Mouse (Mus musculus) forebrain, embryonic 12.5 days (tissue): ENCODE measurements at regions not wholly inside any gene's neighbourhood (a gene's known extent, or its start where the extent isn't known, plus 50 kb on each side); places are given as distances from the start of the nearest gene placed in this dataset.

Experiments
- ATAC-seq: fragments of 200-750 bp; cut with Nextera tagmentation; 2 replicates; pipeline ENCODE4 v1.8.0; 2017; ENCODE audit warnings: moderate TSS enrichment; ENCODE audit not compliant: low FRiP score
- H3K27ac ChIP-seq: fragments of 300-500 bp; sonication (generic); 2 replicates; pipeline ENCODE4 v1.5.1; 2016; ENCODE audit warnings: mild to moderate bottlenecking
- H3K27me3 ChIP-seq: fragments of 300-500 bp; sonication (generic); 2 replicates; pipeline ENCODE4 v1.6.1; 2016; ENCODE audit warnings: mild to moderate bottlenecking
- H3K36me3 ChIP-seq: fragments of 300-500 bp; sonication (generic); replicated peaks from 2 replicates; pipeline ENCODE4 v1.6.1; 2016; ENCODE audit warnings: mild to moderate bottlenecking
- H3K4me1 ChIP-seq: fragments of 300-500 bp; sonication (generic); 2 replicates; pipeline ENCODE4 v1.6.1; 2016
- H3K4me2 ChIP-seq: fragments of 300-500 bp; sonication (generic); 2 replicates; pipeline ENCODE4 v1.6.1; 2016; ENCODE audit warnings: mild to moderate bottlenecking, moderate library complexity
- H3K4me3 ChIP-seq: fragments of 300-500 bp; sonication (generic); replicated peaks from 2 replicates; pipeline ENCODE4 v1.5.1; 2016; ENCODE audit warnings: mild to moderate bottlenecking
- H3K9ac ChIP-seq: fragments of 300-500 bp; sonication (generic); 2 replicates; pipeline ENCODE4 v1.6.1; 2016; ENCODE audit warnings: mild to moderate bottlenecking
- H3K9me3 ChIP-seq: fragments of 300-500 bp; sonication (generic); 2 replicates; pipeline ENCODE4 v1.6.1; 2016
- WGBS: fragments of 180-500 bp; shearing (Covaris S2); methylation state at CpG from one replicate; pipeline ENCODE4 v1.1.7; 2016; 5-methylcytosine and 5-hydroxymethylcytosine counted together

- Histone ChIP-seq H3K4me2 (no peak overlapping the region), H3K27ac (no peak overlapping the region), H3K36me3 (no peaks in the 10 kb centered on the region), H3K4me1 (no peaks in the 10 kb centered on the region), H3K9me3 (no peaks in the 10 kb centered on the region), H3K4me3 (no peak overlapping the region), H3K9ac (no peak overlapping the region), H3K27me3 (no peaks in the 10 kb centered on the region)
- 88% methylated on average over 3 of the region's 3 CpGs for WGBS
- ATAC-seq = no peak
These were observed 201.0 kb upstream of the Rspo3 start for GRCm38 (mm10) chr10:29736677-29737076.

DNA sequence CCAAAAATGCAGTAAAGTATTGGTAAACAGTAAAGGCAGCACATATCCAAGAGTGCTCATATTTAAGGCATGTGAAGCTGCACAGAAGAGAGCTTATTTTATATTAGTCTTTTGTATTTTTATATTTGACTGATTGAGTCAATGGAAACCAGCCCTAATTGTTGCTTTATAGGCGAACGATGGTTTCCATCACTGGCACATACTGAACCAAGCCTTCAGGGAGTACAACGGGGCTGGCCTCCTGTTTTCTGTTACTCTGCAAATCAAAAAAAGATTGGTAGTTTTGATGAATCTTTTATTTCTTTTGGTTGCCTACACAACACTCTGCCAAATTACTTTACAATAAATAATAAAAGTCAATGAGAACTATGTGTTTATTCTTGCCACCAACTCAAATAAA, 189.7 kb upstream of the Rspo3 start:
- H3K9me3 ChIP-seq = no peaks in the 10 kb centered on the region
- H3K36me3 ChIP-seq = no peaks in the 10 kb centered on the region
- H3K9ac ChIP-seq = no peak overlapping the region
- no peak overlapping the region for H3K27ac ChIP-seq
- no peak overlapping the region for H3K4me2 ChIP-seq
- 93% methylated on average over 3 of the region's 3 CpGs for WGBS
- no peaks in the 10 kb centered on the region for H3K4me1 ChIP-seq
- ATAC-seq = no peak
- no peaks in the 10 kb centered on the region for H3K27me3 ChIP-seq
- no peak overlapping the region for H3K4me3 ChIP-seq

DNA sequence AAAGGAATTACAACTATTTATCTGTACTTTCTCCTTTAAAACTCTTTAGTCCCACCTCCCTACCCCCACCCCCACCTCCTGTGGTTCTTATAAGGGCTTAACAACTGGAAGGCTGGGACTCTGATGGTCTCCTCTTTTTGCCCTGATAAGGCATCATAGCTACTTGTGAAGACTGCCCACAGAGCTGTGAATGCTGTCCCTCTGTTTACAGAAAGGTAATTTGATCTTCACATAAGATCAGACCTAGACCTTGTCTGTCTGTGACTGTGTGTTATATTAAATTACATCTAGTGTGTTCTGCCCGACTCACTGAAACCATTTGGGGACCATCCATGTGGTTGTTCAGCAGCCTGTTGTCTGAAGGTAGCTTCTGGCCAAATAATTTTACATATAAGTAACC, 175.3 kb upstream of the Rspo3 start:
- 64% methylated on average over 1 of the region's 1 CpGs for WGBS

GRCm38 (mm10) chr10:29708653-29709052, 173.0 kb upstream of the Rspo3 start:
- Histone ChIP-seq H3K36me3 (no peaks in the 10 kb centered on the region), H3K27ac (no peak overlapping the region), H3K9ac (no peak overlapping the region), H3K9me3 (no peaks in the 10 kb centered on the region), H3K4me3 (no peak overlapping the region), H3K4me2 (no peak overlapping the region), H3K4me1 (no peaks in the 10 kb centered on the region), H3K27me3 (no peaks in the 10 kb centered on the region)
- no peak for ATAC-seq
- 58% methylated on average over 2 of the region's 2 CpGs for WGBS

More for the DNA sequence above, 175.3 kb upstream of the Rspo3 start:
- Histone ChIP-seq H3K4me3 (no peak overlapping the region), H3K9me3 (no peaks in the 10 kb centered on the region), H3K27me3 (no peaks in the 10 kb centered on the region), H3K27ac (no peak overlapping the region), H3K4me1 (no peaks in the 10 kb centered on the region), H3K36me3 (no peaks in the 10 kb centered on the region), H3K9ac (no peak overlapping the region), H3K4me2 (no peak overlapping the region)
- no peak for ATAC-seq

- Histone ChIP-seq H3K9ac (no peak overlapping the region), H3K27me3 (no peaks in the 10 kb centered on the region), H3K4me2 (no peak overlapping the region), H3K27ac (no peak overlapping the region), H3K4me1 (no peaks in the 10 kb centered on the region), H3K36me3 (no peaks in the 10 kb centered on the region), H3K4me3 (no peak overlapping the region), H3K9me3 (no peaks in the 10 kb centered on the region)
- WGBS = 86% methylated on average over 15 of the region's 15 CpGs
- no peak for ATAC-seq
These were observed 157.6 kb upstream of the Rspo3 start for GRCm38 (mm10) chr10:29693009-29693935.

- H3K4me2 ChIP-seq = no peak overlapping the region
- no peak for ATAC-seq
- no peaks in the 10 kb centered on the region for H3K4me1 ChIP-seq
- no peaks in the 10 kb centered on the region for H3K9me3 ChIP-seq
- H3K4me3 ChIP-seq = no peak overlapping the region
- H3K27me3 ChIP-seq = no peaks in the 10 kb centered on the region
- no peaks in the 10 kb centered on the region for H3K36me3 ChIP-seq
- H3K9ac ChIP-seq = no peak overlapping the region
- H3K27ac ChIP-seq = no peak overlapping the region
- 83% methylated on average over 3 of the region's 3 CpGs for WGBS
These were observed 153.9 kb upstream of the Rspo3 start for GRCm38 (mm10) chr10:29689529-29689928.

DNA sequence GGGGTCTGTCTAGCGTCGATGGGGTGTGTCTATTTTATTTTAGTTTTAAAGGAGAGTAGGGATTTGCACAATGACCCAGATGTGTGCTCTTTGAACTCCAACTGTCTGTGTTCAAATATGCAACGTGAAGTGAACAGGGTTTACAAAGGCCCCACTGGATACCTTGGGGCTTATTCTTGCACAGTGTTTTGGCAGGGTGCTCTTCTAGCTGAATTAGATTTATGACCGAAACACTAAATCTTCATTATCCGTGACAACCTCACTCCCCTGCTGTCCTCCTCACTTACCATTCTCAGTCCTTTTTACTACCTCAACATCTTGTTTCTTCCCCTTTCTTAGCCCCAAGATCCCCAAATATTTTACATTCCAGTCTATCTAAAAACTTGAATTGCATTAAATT, 151.3 kb upstream of the Rspo3 start:
- 76% methylated on average over 5 of the region's 5 CpGs for WGBS
- H3K9me3 ChIP-seq = no peaks in the 10 kb centered on the region
- H3K36me3 ChIP-seq = no peaks in the 10 kb centered on the region
- no peak overlapping the region for H3K9ac ChIP-seq
- H3K4me3 ChIP-seq = no peak overlapping the region
- H3K4me1 ChIP-seq = no peaks in the 10 kb centered on the region
- no peak overlapping the region for H3K27ac ChIP-seq
- no peaks in the 10 kb centered on the region for H3K27me3 ChIP-seq
- no peak overlapping the region for H3K4me2 ChIP-seq
- no peak for ATAC-seq

DNA sequence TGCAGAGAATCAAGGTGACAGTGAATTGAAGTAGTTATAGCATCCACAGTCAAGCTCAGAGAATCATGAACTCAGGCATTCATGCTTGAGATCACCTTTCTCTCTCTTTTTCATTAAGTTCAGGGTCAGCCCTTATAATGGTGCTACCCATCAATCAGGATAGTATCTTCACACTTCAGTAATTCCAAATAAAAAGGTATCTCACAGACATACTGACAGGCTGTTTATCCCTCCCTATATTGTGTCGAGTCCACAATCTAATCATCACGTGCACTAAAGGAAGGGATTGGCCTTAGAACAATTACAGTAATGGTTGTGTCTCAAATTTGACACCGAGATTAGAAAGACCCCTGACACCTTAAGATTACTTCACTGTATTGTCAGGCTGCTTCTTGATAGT, 138.7 kb upstream of the Rspo3 start:
- Histone ChIP-seq H3K27ac (no peak overlapping the region), H3K9ac (no peak overlapping the region), H3K4me1 (no peaks in the 10 kb centered on the region), H3K4me2 (no peak overlapping the region), H3K4me3 (no peak overlapping the region), H3K36me3 (no peaks in the 10 kb centered on the region), H3K27me3 (no peaks in the 10 kb centered on the region), H3K9me3 (no peaks in the 10 kb centered on the region)
- WGBS = 22% methylated on average over 3 of the region's 3 CpGs
- ATAC-seq = peak; percentile 71; the same call in 1 of the 2 replicates

DNA sequence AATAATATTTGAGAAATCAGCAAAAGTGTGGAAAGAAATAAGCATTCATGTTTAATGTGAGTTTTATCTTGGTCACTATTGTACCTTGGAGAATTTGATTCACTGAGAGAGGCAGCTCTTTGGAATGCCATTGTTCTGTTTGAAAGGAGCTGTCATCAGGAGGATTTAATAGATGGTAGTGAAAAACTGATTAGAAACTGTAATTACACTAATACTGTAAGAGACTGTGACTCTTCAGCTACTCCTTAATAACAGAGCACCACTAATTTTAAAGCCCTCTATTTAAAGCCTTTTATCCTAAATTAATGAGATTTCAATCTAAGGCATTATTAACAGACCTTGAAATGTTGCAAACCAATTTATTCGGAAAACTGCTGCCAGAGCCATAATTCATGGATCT, 126.1 kb upstream of the Rspo3 start:
- H3K36me3 ChIP-seq = no peaks in the 10 kb centered on the region
- ATAC-seq = no peak; the same call in 1 of the 2 replicates
- 55% methylated on average over 1 of the region's 1 CpGs for WGBS
- no peak overlapping the region for H3K27ac ChIP-seq
- H3K9ac ChIP-seq = no peak overlapping the region
- no peaks in the 10 kb centered on the region for H3K27me3 ChIP-seq
- no peaks in the 10 kb centered on the region for H3K9me3 ChIP-seq
- no peaks in the 10 kb centered on the region for H3K4me1 ChIP-seq
- no peak overlapping the region for H3K4me2 ChIP-seq
- H3K4me3 ChIP-seq = no peak overlapping the region

GRCm38 (mm10) chr10:29640249-29640648, 104.6 kb upstream of the Rspo3 start:
- no peak for ATAC-seq
- Histone ChIP-seq H3K4me3 (no peak overlapping the region), H3K9ac (no peak overlapping the region), H3K4me1 (no peaks in the 10 kb centered on the region), H3K27ac (no peak overlapping the region), H3K36me3 (no peaks in the 10 kb centered on the region), H3K27me3 (no peaks in the 10 kb centered on the region), H3K4me2 (no peak overlapping the region), H3K9me3 (no peaks in the 10 kb centered on the region)
- WGBS = 80% methylated on average over 1 of the region's 1 CpGs

GRCm38 (mm10) chr10:29635828-29636227, 100.2 kb upstream of the Rspo3 start:
- H3K9me3 ChIP-seq = no peaks in the 10 kb centered on the region
- ATAC-seq = no peak
- no peaks in the 10 kb centered on the region for H3K36me3 ChIP-seq
- H3K27ac ChIP-seq = no peak overlapping the region
- H3K4me3 ChIP-seq = no peak overlapping the region
- H3K27me3 ChIP-seq = no peaks in the 10 kb centered on the region
- H3K9ac ChIP-seq = no peak overlapping the region
- no peak overlapping the region for H3K4me2 ChIP-seq
- 59% methylated on average over 5 of the region's 5 CpGs for WGBS
- no peaks in the 10 kb centered on the region for H3K4me1 ChIP-seq

- H3K4me2 ChIP-seq = no peak overlapping the region
- no peaks in the 10 kb centered on the region for H3K36me3 ChIP-seq
- H3K4me1 ChIP-seq = no peaks in the 10 kb centered on the region
- H3K9me3 ChIP-seq = no peaks in the 10 kb centered on the region
- no peak overlapping the region for H3K9ac ChIP-seq
- H3K4me3 ChIP-seq = no peak overlapping the region
- H3K27me3 ChIP-seq = no peaks in the 10 kb centered on the region
- H3K27ac ChIP-seq = no peak overlapping the region
- WGBS = 54% methylated on average over 4 of the region's 4 CpGs
- no peak for ATAC-seq
These were observed 59.8 kb upstream of the Rspo3 start for GRCm38 (mm10) chr10:29595455-29595854.

GRCm38 (mm10) chr10:29594969-29595368, 59.3 kb upstream of the Rspo3 start:
- Histone ChIP-seq H3K4me1 (no peaks in the 10 kb centered on the region), H3K9ac (no peak overlapping the region), H3K4me2 (no peak overlapping the region), H3K27ac (no peak overlapping the region), H3K9me3 (no peaks in the 10 kb centered on the region), H3K27me3 (no peaks in the 10 kb centered on the region), H3K4me3 (no peak overlapping the region), H3K36me3 (no peaks in the 10 kb centered on the region)
- no peak for ATAC-seq
- WGBS = 53% methylated on average over 1 of the region's 1 CpGs
